Mouse (Mus musculus): ENCODE data around the gene Laptm5. TPM values are rescaled to one million over a fixed set of nuclear protein-coding genes. Genes with fewer than 3 reads are reported as not detected.

Gene Laptm5
- polyA plus RNA-seq, 1 experiment = 79.0 TPM

DNA sequence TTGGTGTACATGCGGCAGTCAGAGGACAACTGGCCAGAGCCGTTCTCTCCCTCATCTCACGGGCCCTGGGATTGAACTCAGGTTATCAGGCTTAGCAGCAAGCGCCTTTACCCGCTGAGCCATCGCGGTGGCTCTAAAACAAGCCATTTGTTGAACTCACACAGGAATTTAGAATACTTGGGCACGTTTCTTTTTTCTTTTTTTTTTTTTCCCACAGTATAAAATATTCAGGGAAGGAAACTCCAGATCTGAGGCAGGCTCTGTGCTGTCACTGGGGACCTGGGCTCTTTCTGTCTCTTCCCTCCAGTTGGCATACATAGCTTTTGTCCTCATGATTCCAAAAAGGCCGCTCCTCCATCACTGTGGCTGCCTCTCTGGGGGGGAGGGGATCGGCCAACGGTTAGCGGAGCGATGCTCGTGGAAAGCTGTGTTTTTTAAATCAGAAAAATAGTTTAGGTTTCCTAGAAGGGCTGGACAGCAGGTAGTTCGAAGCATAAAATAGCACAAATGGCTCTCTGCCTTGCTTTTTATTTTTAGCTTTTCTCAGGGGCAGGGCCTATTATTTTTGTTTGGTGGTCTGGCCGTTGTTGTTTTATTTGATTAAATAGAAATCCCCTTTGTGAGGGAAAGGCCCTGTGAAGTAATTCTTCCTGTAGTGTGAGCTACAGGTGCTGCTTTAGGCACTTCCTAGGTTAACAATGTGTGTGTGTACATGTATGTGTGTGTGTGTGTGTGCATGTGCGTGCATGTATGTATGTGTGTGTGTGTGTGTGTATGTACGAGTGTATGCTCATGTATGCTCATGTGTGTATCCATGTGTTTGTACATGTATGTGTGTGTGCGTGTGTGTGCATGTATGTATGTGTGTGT, 5.5 kb upstream of the Laptm5 start:
- TF ChIP-seq POLR2A (IDR thresholded peaks at IDR 0.05; ENCODE audit: low read depth, low read length) = no peak
- no peak for TF ChIP-seq CTCF (IDR thresholded peaks at IDR 0.05; ENCODE audit: extremely low read depth, insufficient read length, insufficient replicate concordance, low read depth, low read length)
- no peaks in the 10 kb centered on the region; the same call in 1 of the 2 replicates for H3K4me1 ChIP-seq (ENCODE audit: control insufficient read depth, insufficient read depth, insufficient read length, low read length)
- no peak overlapping the region for H3K27ac ChIP-seq (ENCODE audit: insufficient read depth, low read depth, low read length)
- H3K4me3 ChIP-seq (ENCODE audit: low read depth, low read length) = no peak overlapping the region
- no peaks in the 10 kb centered on the region for H3K27me3 ChIP-seq (ENCODE audit: control insufficient read depth, insufficient read depth, low read length)
- WGBS = 84% methylated on average over 19 of the region's 19 CpGs
- no peaks in the 10 kb centered on the region for H3K36me3 ChIP-seq (ENCODE audit: control insufficient read depth, insufficient read depth, low read length)

DNA sequence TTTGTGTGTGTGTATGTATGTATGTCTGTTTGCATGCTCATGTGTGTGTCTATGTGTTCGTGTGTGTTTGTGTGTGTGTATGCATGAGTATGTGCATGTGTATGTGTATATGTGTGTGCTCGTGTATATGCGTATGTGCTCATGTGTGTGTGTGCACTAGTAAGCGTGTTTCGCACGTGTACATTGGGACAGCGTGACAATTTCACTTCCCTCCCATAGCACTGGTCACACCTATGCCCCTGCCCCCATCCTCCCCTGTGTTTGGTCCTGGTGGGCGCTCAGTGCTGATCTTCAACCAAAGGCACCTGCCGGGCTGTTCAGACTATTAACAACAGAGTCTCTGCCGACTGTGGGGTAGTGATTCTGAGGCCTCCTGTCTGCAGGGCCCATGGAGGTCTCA, 4.8 kb upstream of the Laptm5 start:
- Histone ChIP-seq H3K36me3 (ENCODE audit: control insufficient read depth, insufficient read depth, low read length) (no peaks in the 10 kb centered on the region), H3K27ac (ENCODE audit: insufficient read depth, low read depth, low read length) (no peak overlapping the region), H3K4me1 (ENCODE audit: control insufficient read depth, insufficient read depth, insufficient read length, low read length) (no peaks in the 10 kb centered on the region; the same call in 1 of the 2 replicates), H3K27me3 (ENCODE audit: control insufficient read depth, insufficient read depth, low read length) (no peaks in the 10 kb centered on the region), H3K4me3 (ENCODE audit: low read depth, low read length) (no peak overlapping the region)
- WGBS = 89% methylated on average over 10 of the region's 10 CpGs
- TF ChIP-seq CTCF (IDR thresholded peaks at IDR 0.05; ENCODE audit: extremely low read depth, insufficient read length, insufficient replicate concordance, low read depth, low read length) = no peak
- TF ChIP-seq POLR2A (IDR thresholded peaks at IDR 0.05; ENCODE audit: low read depth, low read length) = no peak

DNA sequence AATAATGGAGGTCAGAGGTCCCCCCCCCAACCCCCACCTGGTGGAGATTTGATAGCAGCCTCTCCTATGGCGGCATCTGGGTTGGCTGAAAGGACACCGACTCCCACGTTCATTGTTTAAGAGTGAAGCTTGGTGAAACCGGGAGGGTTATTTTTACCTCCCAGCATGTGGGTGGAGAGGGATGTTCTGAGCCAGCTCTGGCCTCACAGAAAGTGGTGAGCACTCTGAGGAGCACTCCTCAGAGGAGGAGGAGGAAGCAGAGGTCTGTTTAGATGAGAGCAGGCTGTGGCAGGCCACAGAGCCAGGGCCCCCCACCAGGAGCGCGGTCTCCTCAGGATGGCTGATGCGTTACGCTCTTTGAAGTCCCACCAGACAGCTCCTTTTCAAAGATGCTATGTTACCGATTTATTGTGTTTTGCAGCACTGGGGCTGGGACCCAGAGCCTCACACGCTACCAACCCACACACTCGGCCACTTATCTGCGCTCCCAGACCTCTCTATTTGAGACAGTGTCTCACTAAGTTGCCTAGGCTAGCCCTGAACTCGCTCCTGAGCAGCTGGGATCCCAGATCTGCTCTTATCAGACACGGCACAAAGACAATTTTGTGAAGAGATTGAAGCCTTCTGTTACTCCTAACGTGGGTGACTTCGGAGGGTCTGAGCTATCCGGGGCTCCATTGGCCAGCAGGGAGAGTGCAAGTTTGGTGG, 3.6 kb upstream of the Laptm5 start:
- WGBS = 73% methylated on average over 17 of the region's 17 CpGs
- no peak for TF ChIP-seq CTCF (IDR thresholded peaks at IDR 0.05; ENCODE audit: extremely low read depth, insufficient read length, insufficient replicate concordance, low read depth, low read length)
- no peak for TF ChIP-seq POLR2A (IDR thresholded peaks at IDR 0.05; ENCODE audit: low read depth, low read length)
- no peaks in the 10 kb centered on the region for H3K27me3 ChIP-seq (ENCODE audit: control insufficient read depth, insufficient read depth, low read length)
- no peak overlapping the region for H3K4me3 ChIP-seq (ENCODE audit: low read depth, low read length)
- no peaks in the 10 kb centered on the region for H3K36me3 ChIP-seq (ENCODE audit: control insufficient read depth, insufficient read depth, low read length)
- no peaks in the 10 kb centered on the region; the same call in 1 of the 2 replicates for H3K4me1 ChIP-seq (ENCODE audit: control insufficient read depth, insufficient read depth, insufficient read length, low read length)
- H3K27ac ChIP-seq (ENCODE audit: insufficient read depth, low read depth, low read length) = no peak overlapping the region

DNA sequence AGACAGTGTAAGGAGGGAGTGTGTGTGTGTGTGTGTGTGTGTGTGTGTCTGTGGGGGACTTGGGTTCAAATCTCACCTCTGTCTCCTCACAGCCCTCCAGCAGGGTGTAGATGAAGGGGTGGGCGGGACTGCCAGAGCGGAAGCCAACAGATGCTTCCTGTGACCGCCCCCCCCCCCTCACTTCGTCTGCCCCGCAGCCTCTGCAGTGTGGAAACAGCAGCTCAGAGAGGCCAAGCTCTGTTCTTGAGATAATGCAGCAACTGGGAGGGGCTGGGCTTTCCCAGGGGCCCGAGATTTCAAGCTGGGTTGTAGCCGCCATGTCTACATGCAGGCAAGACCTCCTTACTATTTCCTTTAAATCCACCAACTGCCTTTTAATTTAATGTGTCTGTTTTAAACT, 2.3 kb upstream of the Laptm5 start:
- Histone ChIP-seq H3K4me3 (ENCODE audit: low read depth, low read length) (no peak overlapping the region), H3K27ac (ENCODE audit: insufficient read depth, low read depth, low read length) (no peak overlapping the region), H3K27me3 (ENCODE audit: control insufficient read depth, insufficient read depth, low read length) (no peaks in the 10 kb centered on the region), H3K4me1 (ENCODE audit: control insufficient read depth, insufficient read depth, insufficient read length, low read length) (no peaks in the 10 kb centered on the region; the same call in 1 of the 2 replicates), H3K36me3 (ENCODE audit: control insufficient read depth, insufficient read depth, low read length) (no peaks in the 10 kb centered on the region)
- 26% methylated on average over 7 of the region's 7 CpGs for WGBS
- TF ChIP-seq POLR2A (IDR thresholded peaks at IDR 0.05; ENCODE audit: low read depth, low read length) (no peak), CTCF (IDR thresholded peaks at IDR 0.05; ENCODE audit: extremely low read depth, insufficient read length, insufficient replicate concordance, low read depth, low read length) (no peak)

DNA sequence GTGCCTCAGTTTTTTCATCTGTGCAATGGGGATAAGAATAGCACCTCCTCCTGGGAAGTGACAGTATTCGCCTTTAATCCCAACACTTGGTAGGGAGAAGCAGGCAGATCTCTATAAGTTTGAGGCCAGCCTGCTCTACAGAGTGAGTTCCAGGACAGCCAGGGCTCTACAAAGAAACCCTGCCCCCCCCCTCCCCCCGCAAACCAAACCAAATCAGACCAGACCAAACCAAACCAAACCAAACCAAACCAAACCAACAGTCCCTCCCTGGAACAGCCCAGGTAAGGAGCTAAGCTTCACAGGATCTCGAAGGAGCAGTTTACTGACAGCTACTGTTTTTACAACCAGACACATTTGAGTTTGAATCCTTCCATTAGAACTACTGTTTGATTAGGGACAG, 299 bp upstream of the Laptm5 start:
- TF ChIP-seq CTCF (IDR thresholded peaks at IDR 0.05; ENCODE audit: extremely low read depth, insufficient read length, insufficient replicate concordance, low read depth, low read length) (no peak), POLR2A (IDR thresholded peaks at IDR 0.05; ENCODE audit: low read depth, low read length) (no peak)
- no peaks in the 10 kb centered on the region; the same call in 1 of the 2 replicates for H3K4me1 ChIP-seq (ENCODE audit: control insufficient read depth, insufficient read depth, insufficient read length, low read length)
- WGBS = 60% methylated on average over 3 of the region's 3 CpGs

DNA sequence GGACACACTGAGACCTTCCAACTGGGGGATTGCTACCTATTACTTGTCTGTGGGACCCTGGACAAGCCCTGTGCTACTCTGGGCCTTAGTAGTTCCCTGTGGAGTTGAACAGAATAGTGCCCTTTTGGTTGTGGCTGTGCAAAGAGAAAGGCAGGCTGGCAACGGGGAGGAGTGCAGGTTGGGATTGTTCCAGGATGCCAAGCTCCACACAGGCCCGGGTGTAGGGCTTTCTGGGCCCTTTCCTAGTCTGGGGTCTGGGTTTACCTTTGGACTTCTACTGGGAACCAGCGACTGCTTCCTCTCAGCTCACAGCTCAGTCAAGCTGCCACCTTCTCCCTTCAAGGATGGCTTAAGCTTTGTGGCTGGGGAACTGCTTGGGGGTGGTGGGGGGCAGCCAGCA, 586 bp downstream of the Laptm5 start:
- H3K4me3 ChIP-seq (ENCODE audit: low read depth, low read length) = peak overlapping the region; percentile 74
- H3K36me3 ChIP-seq (ENCODE audit: control insufficient read depth, insufficient read depth, low read length) = no peaks in the 10 kb centered on the region
- 45% methylated on average over 3 of the region's 3 CpGs for WGBS
- no peaks in the 10 kb centered on the region; the same call in 1 of the 2 replicates for H3K4me1 ChIP-seq (ENCODE audit: control insufficient read depth, insufficient read depth, insufficient read length, low read length)
- H3K27ac ChIP-seq (ENCODE audit: insufficient read depth, low read depth, low read length) = peak overlapping the region; percentile 87
- no peaks in the 10 kb centered on the region for H3K27me3 ChIP-seq (ENCODE audit: control insufficient read depth, insufficient read depth, low read length)
- TF ChIP-seq POLR2A (IDR thresholded peaks at IDR 0.05; ENCODE audit: low read depth, low read length) = no peak
- no peak for TF ChIP-seq CTCF (IDR thresholded peaks at IDR 0.05; ENCODE audit: extremely low read depth, insufficient read length, insufficient replicate concordance, low read depth, low read length)

More for the DNA sequence above, 299 bp upstream of the Laptm5 start:
- Histone ChIP-seq H3K27me3 (ENCODE audit: control insufficient read depth, insufficient read depth, low read length) (no peaks in the 10 kb centered on the region), H3K4me3 (ENCODE audit: low read depth, low read length) (no peak overlapping the region), H3K27ac (ENCODE audit: insufficient read depth, low read depth, low read length) (no peak overlapping the region), H3K36me3 (ENCODE audit: control insufficient read depth, insufficient read depth, low read length) (no peaks in the 10 kb centered on the region)

DNA sequence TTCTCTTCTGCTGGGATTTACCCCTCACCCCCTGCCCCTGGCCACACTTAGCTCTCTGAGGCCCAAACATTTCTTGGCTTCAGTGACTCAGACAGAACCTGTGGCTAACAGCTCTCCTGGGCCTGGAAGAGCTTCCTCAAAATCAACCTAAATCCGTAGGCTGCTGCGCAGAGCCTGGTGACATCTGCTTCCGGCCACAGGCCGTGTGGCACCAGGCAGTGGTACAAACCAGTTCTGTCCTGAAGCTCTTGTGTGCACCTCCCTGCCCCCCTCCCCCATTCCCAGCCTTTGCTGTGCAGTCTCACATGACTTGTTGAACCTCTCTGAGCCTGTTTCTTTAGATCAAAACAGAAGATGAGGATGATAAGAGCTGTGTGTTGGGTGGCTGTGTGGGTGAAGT, 1.1 kb downstream of the Laptm5 start:
- no peaks in the 10 kb centered on the region for H3K27me3 ChIP-seq (ENCODE audit: control insufficient read depth, insufficient read depth, low read length)
- TF ChIP-seq CTCF (IDR thresholded peaks at IDR 0.05; ENCODE audit: extremely low read depth, insufficient read length, insufficient replicate concordance, low read depth, low read length) (no peak), POLR2A (IDR thresholded peaks at IDR 0.05; ENCODE audit: low read depth, low read length) (no peak)
- H3K36me3 ChIP-seq (ENCODE audit: control insufficient read depth, insufficient read depth, low read length) = no peaks in the 10 kb centered on the region
- H3K27ac ChIP-seq (ENCODE audit: insufficient read depth, low read depth, low read length) = peak overlapping the region; percentile 87
- no peaks in the 10 kb centered on the region; the same call in 1 of the 2 replicates for H3K4me1 ChIP-seq (ENCODE audit: control insufficient read depth, insufficient read depth, insufficient read length, low read length)
- 76% methylated on average over 4 of the region's 4 CpGs for WGBS
- peak overlapping the region; percentile 74 for H3K4me3 ChIP-seq (ENCODE audit: low read depth, low read length)

Data from small intestine, adult 2 months (tissue).